Mouse (Mus musculus): ENCODE results near the gene Fgfr1op2. TPM values are rescaled to one million over a fixed set of nuclear protein-coding genes. Genes with fewer than 3 reads are reported as not detected.

The Fgfr1op2 gene
- polyA plus RNA-seq (2015; fragmentation: Nextera tagmentation; extraction: Ambion mirVana) = 75.1 and 78.8 TPM in 2 replicates

GRCm38 (mm10) chr6:146576903-146577302 lies at the start of gene Fgfr1op2:
Gene Fgfr1op2, plus strand, starts transcription at chr6:146577203.
- Histone ChIP-seq H3K36me3 (ENCODE audit: control insufficient read depth, insufficient read depth) (no peaks in the 10 kb centered on the region), H3K27me3 (replicated peaks; ENCODE audit: control insufficient read depth, insufficient read depth, low read length) (no peaks in the 10 kb centered on the region), H3K4me1 (replicated peaks; ENCODE audit: control insufficient read depth, insufficient read depth, low read length) (no peaks in the 10 kb centered on the region; the same call in 1 of the 2 replicates), H3K9me3 (ENCODE audit: control insufficient read depth) (no peaks in the 10 kb centered on the region), H3K4me2 (replicated peaks; ENCODE audit: low read depth) (peak within 1 kb of the TSS; percentile 81), H3K9ac (ENCODE audit: low read depth, low read length) (peak within 1 kb of the TSS; percentile 97), H3K27ac (ENCODE audit: low read depth, low read length) (peak within 1 kb of the TSS; percentile 99), H3K4me3 (ENCODE audit: low read depth, low read length) (peak within 1 kb of the TSS; percentile 92)
- TF ChIP-seq CTCF (IDR thresholded peaks at IDR 0.05; ENCODE audit: low read depth) = no peak
- peak; percentile 7; the same call in 1 of the 2 replicates for ATAC-seq
- 1% methylated on average over 13 of the region's 13 CpGs for WGBS

- no peak for TF ChIP-seq CTCF (IDR thresholded peaks at IDR 0.05; ENCODE audit: low read depth)
- H3K27me3 ChIP-seq (replicated peaks; ENCODE audit: control insufficient read depth, insufficient read depth, low read length) = no peaks in the 10 kb centered on the region
- H3K4me2 ChIP-seq (replicated peaks; ENCODE audit: low read depth) = no peak overlapping the region
- no peak overlapping the region for H3K4me3 ChIP-seq (ENCODE audit: low read depth, low read length)
- H3K27ac ChIP-seq (ENCODE audit: low read depth, low read length) = no peak overlapping the region
- H3K36me3 ChIP-seq (ENCODE audit: control insufficient read depth, insufficient read depth) = no peaks in the 10 kb centered on the region
- no peak for ATAC-seq
- 79% methylated on average over 2 of the region's 2 CpGs for WGBS
- 0 out of 2 replicates have a peak, but pooled peaks cover 6% of the 10 kb centered on the region for H3K4me1 ChIP-seq (replicated peaks; ENCODE audit: control insufficient read depth, insufficient read depth, low read length)
- no peaks in the 10 kb centered on the region for H3K9me3 ChIP-seq (ENCODE audit: control insufficient read depth)
- H3K9ac ChIP-seq (ENCODE audit: low read depth, low read length) = no peak overlapping the region
These were observed 49.5 kb upstream of the Fgfr1op2 start for GRCm38 (mm10) chr6:146527537-146527936.

- Histone ChIP-seq H3K36me3 (ENCODE audit: control insufficient read depth, insufficient read depth) (no peaks in the 10 kb centered on the region), H3K4me1 (replicated peaks; ENCODE audit: control insufficient read depth, insufficient read depth, low read length) (0 out of 2 replicates have a peak, but pooled peaks cover 6% of the 10 kb centered on the region), H3K9ac (ENCODE audit: low read depth, low read length) (no peak overlapping the region), H3K4me3 (ENCODE audit: low read depth, low read length) (no peak overlapping the region), H3K9me3 (ENCODE audit: control insufficient read depth) (no peaks in the 10 kb centered on the region), H3K27ac (ENCODE audit: low read depth, low read length) (no peak overlapping the region), H3K27me3 (replicated peaks; ENCODE audit: control insufficient read depth, insufficient read depth, low read length) (no peaks in the 10 kb centered on the region), H3K4me2 (replicated peaks; ENCODE audit: low read depth) (no peak overlapping the region)
- TF ChIP-seq CTCF (IDR thresholded peaks at IDR 0.05; ENCODE audit: low read depth) = no peak
- ATAC-seq = no peak
- WGBS = 27% methylated on average over 7 of the region's 7 CpGs
These were observed 46.6 kb upstream of the Fgfr1op2 start for GRCm38 (mm10) chr6:146530363-146530762.

- no peaks in the 10 kb centered on the region for H3K9me3 ChIP-seq (ENCODE audit: control insufficient read depth)
- 0 out of 2 replicates have a peak, but pooled peaks cover 6% of the 10 kb centered on the region for H3K4me1 ChIP-seq (replicated peaks; ENCODE audit: control insufficient read depth, insufficient read depth, low read length)
- WGBS = 19% methylated on average over 5 of the region's 5 CpGs
- no peaks in the 10 kb centered on the region for H3K27me3 ChIP-seq (replicated peaks; ENCODE audit: control insufficient read depth, insufficient read depth, low read length)
- ATAC-seq = no peak
- no peaks in the 10 kb centered on the region for H3K36me3 ChIP-seq (ENCODE audit: control insufficient read depth, insufficient read depth)
- H3K4me3 ChIP-seq (ENCODE audit: low read depth, low read length) = no peak overlapping the region
- no peak overlapping the region for H3K4me2 ChIP-seq (replicated peaks; ENCODE audit: low read depth)
- H3K9ac ChIP-seq (ENCODE audit: low read depth, low read length) = no peak overlapping the region
- H3K27ac ChIP-seq (ENCODE audit: low read depth, low read length) = no peak overlapping the region
- no peak for TF ChIP-seq CTCF (IDR thresholded peaks at IDR 0.05; ENCODE audit: low read depth)
These were observed 46.2 kb upstream of the Fgfr1op2 start for GRCm38 (mm10) chr6:146530769-146531168.

- Histone ChIP-seq H3K36me3 (ENCODE audit: control insufficient read depth, insufficient read depth) (no peaks in the 10 kb centered on the region), H3K27ac (ENCODE audit: low read depth, low read length) (no peak overlapping the region), H3K4me3 (ENCODE audit: low read depth, low read length) (no peak overlapping the region), H3K4me2 (replicated peaks; ENCODE audit: low read depth) (no peak overlapping the region), H3K4me1 (replicated peaks; ENCODE audit: control insufficient read depth, insufficient read depth, low read length) (0 out of 2 replicates have a peak, but pooled peaks cover 6% of the 10 kb centered on the region), H3K9ac (ENCODE audit: low read depth, low read length) (no peak overlapping the region), H3K27me3 (replicated peaks; ENCODE audit: control insufficient read depth, insufficient read depth, low read length) (no peaks in the 10 kb centered on the region), H3K9me3 (ENCODE audit: control insufficient read depth) (no peaks in the 10 kb centered on the region)
- ATAC-seq = no peak
- 91% methylated on average over 4 of the region's 4 CpGs for WGBS
- no peak for TF ChIP-seq CTCF (IDR thresholded peaks at IDR 0.05; ENCODE audit: low read depth)
These were observed 43.9 kb upstream of the Fgfr1op2 start for GRCm38 (mm10) chr6:146533146-146533545.

- Histone ChIP-seq H3K36me3 (ENCODE audit: control insufficient read depth, insufficient read depth) (no peaks in the 10 kb centered on the region), H3K4me1 (replicated peaks; ENCODE audit: control insufficient read depth, insufficient read depth, low read length) (no peaks in the 10 kb centered on the region), H3K27ac (ENCODE audit: low read depth, low read length) (no peak overlapping the region), H3K4me2 (replicated peaks; ENCODE audit: low read depth) (no peak overlapping the region), H3K4me3 (ENCODE audit: low read depth, low read length) (no peak overlapping the region), H3K9ac (ENCODE audit: low read depth, low read length) (no peak overlapping the region), H3K9me3 (ENCODE audit: control insufficient read depth) (no peaks in the 10 kb centered on the region), H3K27me3 (replicated peaks; ENCODE audit: control insufficient read depth, insufficient read depth, low read length) (no peaks in the 10 kb centered on the region)
- WGBS = 95% methylated on average over 5 of the region's 5 CpGs
- ATAC-seq = no peak
- TF ChIP-seq CTCF (IDR thresholded peaks at IDR 0.05; ENCODE audit: low read depth) = no peak
These were observed 41.5 kb upstream of the Fgfr1op2 start for GRCm38 (mm10) chr6:146535501-146535900.

GRCm38 (mm10) chr6:146537111-146537510 lies 39.9 kb upstream of the Fgfr1op2 start:
- ATAC-seq = no peak
- TF ChIP-seq CTCF (IDR thresholded peaks at IDR 0.05; ENCODE audit: low read depth) = no peak
- H3K4me2 ChIP-seq (replicated peaks; ENCODE audit: low read depth) = no peak overlapping the region
- no peaks in the 10 kb centered on the region for H3K4me1 ChIP-seq (replicated peaks; ENCODE audit: control insufficient read depth, insufficient read depth, low read length)
- H3K9me3 ChIP-seq (ENCODE audit: control insufficient read depth) = no peaks in the 10 kb centered on the region
- no peak overlapping the region for H3K4me3 ChIP-seq (ENCODE audit: low read depth, low read length)
- no peaks in the 10 kb centered on the region for H3K27me3 ChIP-seq (replicated peaks; ENCODE audit: control insufficient read depth, insufficient read depth, low read length)
- no peak overlapping the region for H3K27ac ChIP-seq (ENCODE audit: low read depth, low read length)
- 79% methylated on average over 4 of the region's 4 CpGs for WGBS
- H3K36me3 ChIP-seq (ENCODE audit: control insufficient read depth, insufficient read depth) = no peaks in the 10 kb centered on the region
- no peak overlapping the region for H3K9ac ChIP-seq (ENCODE audit: low read depth, low read length)
